Mouse (Mus musculus) gastrocnemius, adult 18-20 months (tissue): ENCODE measurements around the gene Amdhd1. TPM values are rescaled to one million over a fixed set of nuclear protein-coding genes. Genes with fewer than 3 reads are reported as not detected.

Experiments used
- DNase-seq: peaks from one replicate; pipeline ENCODE4 v3.0.0; 2021; ENCODE audit warnings: low spot score
- total RNA-seq, 2 experiments: library from RNA; stranded (reverse); gene quantifications; 2 replicates each; pipeline ENCODE4 v1.2.3; 2021

Amdhd1 gene
- total RNA-seq, 2 experiments from 2014 or later, result 0.12 TPM; not detected in 1

- DNase-seq, result no peak
Measured at GRCm38 (mm10) chr10:93540431-93541210, 788 bp upstream of the Amdhd1 start, which contains the start of gene Ccdc38. Ccdc38 (plus strand) TSS chr10:93540632.

- no peak for DNase-seq
Measured at GRCm38 (mm10) chr10:93538818-93539217, 1.0 kb downstream of the Amdhd1 start.

DNA sequence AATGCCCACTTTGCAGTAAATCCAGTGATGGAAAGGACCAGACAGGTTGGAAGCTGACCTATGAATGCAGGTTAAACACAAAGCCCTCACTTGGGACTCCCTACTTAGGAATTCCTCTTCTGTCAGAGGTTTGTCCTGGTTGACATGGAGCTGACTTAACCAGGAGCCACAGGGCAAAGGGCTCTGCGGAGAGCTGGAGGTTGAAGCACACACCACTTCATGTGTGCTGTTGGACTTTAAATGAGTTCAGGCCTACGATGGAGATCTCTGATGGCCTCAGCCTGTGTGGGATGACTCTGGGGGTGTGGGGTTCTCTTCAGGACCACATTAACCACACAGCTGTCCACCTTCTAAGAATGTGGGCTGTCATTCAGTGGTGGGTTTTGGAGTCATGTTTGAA, 1.5 kb downstream of the Amdhd1 start:
- no peak for DNase-seq

- DNase-seq, result no peak
Measured at GRCm38 (mm10) chr10:93525329-93525728, 14.5 kb downstream of the Amdhd1 start.

DNA sequence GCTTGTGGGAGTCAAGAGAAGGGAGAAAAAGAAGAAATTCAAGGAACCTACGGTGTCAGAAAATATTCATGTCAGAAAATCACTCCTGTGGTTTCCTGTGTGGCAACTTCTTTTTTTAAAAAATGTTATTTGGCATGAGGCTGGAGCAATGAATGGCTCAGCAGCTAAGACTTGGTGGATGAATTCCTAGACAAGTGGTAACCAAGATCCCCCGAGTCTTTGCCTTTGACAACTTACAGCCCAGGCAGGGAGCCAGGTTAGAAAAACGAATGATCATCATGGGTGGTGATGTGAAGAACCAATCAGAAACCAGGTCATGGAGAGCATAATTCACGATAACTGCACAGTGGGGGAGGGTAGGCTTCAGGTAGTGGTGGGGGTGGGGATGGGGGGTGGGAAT, 18.8 kb downstream of the Amdhd1 start:
- no peak for DNase-seq

GRCm38 (mm10) chr10:93519756-93520155, 20.1 kb downstream of the Amdhd1 start:
- no peak for DNase-seq

- DNase-seq, result no peak
Measured at GRCm38 (mm10) chr10:93519159-93519558, 20.7 kb downstream of the Amdhd1 start.

GRCm38 (mm10) chr10:93518620-93519019, 21.2 kb downstream of the Amdhd1 start:
- DNase-seq, result no peak

GRCm38 (mm10) chr10:93518186-93518585, 21.6 kb downstream of the Amdhd1 start:
- DNase-seq, result no peak

DNA sequence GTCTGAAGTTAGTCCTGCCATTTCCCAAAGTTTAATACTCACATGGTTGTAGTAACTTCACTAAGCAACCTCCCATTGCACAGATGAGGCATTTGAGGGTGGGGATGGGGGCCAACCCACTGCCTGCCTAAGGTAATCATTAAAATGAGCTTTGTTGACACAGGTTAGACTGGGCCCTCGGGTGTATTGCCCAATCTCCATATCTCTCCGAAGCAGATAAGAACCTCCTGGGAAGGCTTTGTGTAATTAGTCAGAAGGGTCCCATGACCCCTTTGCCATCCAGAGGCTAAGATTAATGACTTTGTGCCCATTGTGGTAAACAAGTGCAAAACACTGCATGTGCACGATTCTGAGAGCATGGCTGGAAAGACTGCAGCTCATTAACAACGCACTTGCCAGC, 22.1 kb downstream of the Amdhd1 start:
- DNase-seq, result no peak

DNA sequence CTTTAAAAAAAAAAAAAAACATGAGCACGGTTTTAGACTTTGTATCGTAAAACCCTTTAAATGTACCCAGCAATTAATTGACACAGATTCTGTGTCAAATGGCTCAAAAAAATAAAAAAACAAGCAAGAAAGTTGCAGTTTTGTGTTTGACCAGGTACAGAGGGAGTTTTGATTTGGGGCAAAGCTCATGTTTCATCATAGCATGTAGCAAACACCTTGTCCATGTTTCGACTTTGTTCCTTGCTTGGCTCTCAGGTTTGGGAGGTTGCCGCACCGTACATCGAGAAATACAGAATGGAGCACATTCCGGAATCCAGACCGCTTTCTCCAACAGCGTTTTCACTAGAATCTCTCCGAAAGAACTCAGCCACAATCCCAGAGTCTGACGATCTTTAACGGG, 23.9 kb downstream of the Amdhd1 start:
- no peak for DNase-seq

- DNase-seq, result no peak
Measured at GRCm38 (mm10) chr10:93515419-93515818, 24.4 kb downstream of the Amdhd1 start.

- DNase-seq, result no peak
Measured at GRCm38 (mm10) chr10:93509532-93510153, 30.2 kb downstream of the Amdhd1 start.

DNA sequence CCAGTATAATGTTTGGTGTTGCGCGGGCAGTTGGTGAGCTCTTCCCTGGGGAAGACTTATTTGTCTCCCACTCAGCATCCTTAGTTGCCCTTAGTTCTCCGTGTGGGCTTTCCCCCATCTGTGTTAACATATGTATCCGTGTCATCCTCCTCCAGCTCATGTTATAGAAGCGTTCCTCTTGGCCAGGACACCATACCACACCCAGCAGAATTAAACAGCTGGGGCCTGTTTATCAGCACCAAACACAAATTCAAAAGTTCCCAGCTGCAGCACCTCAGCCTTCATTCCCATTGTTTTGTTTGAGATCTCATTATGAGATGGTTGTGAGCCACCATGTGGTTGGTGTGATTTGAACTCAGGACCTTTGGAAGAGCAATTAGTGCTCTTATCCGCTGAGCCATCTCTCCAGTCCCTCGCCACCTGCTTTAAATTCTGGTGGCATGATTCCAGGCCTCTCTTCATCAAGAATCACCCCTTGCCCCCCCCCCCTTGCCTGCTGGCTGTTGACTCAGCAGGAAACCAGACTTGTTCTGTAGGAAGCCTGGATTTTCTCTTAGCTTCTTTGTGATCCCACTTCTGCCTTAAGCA, 31.4 kb downstream of the Amdhd1 start:
- DNase-seq, result no peak

GRCm38 (mm10) chr10:93501346-93501745, 38.5 kb downstream of the Amdhd1 start:
- DNase-seq, result no peak

- no peak for DNase-seq
Measured at GRCm38 (mm10) chr10:93500864-93501263, 39.0 kb downstream of the Amdhd1 start.

DNA sequence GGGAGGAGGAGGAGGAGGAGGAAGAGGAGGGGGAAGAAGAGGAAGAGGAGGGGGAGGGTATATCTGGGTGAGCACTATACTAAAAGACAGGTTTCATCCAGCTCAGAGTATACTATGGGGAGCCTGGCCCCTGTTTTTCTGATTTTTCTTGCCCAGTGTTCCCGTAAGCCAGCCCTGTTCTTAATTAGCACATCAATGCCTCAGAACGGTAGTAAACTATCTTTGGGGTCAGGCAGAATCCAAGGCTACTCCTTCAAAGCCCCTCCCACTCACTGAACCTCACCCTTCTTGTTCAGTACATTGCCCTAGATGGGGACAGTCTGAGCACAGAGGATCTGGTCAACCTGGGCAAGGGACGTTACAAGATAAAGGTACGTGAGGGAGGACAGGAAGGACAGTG, 49.4 kb downstream of the Amdhd1 start:
- no peak for DNase-seq

- DNase-seq, result no peak
Measured at GRCm38 (mm10) chr10:93488828-93489226, 51.0 kb downstream of the Amdhd1 start.

DNA sequence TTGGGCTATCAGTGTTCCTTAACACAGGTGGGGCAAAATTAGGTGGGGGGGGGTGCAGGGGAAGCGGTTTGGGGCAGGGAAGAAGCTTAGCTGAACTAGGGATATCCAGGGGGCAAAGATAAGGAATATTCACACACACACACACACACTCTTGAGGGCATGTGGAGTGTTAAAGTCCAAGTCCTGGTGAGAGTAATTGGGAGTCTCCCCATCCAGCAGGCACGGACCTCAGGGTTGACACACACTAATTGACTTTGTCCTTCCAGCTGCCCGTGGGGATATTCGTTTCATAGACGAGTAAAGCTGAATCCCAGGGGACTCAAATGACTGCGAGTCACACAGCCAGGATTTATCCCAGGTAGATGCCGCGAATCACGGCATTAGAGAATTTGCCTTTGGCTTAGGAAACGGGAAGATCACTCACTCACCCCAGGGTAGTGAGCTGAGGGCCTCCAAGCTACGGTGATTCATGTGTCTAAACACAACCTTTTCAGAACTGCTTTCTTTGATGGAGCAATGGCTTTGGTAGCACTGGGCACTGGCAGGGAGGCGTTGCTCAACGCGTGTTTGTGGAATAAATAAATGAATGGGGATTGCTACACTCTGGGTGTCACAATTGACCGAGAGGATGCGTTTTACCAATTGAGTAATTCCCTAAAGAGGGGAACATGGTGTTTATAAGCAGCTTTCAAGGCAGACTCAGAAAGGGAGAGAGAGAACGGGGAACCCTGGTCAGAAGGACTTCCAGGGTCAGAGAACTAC, 51.6 kb downstream of the Amdhd1 start, which contains the start of gene Hal:
Hal (plus strand) TSS at position 703 of the 762 bp plus-strand sequence.
- no peak for DNase-seq

DNA sequence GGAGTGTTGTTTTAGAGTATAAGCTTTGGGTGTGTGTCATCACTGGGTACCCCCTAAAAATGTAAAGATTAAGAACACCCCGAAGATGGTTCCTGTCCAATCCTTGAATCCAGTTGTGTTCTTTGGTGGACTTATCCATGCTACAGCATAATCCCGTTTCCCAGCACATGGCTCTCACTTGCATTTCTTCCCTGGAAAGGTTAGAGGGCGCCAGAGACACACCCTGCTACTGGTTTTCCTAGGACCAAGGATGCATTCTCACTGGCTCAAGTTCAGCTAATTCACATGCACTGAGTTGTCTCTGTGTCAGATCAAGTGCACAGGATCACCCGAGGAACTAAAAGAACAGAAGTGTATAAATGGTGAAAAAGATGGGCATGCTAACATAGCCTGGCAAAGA, 53.2 kb downstream of the Amdhd1 start:
- peak; percentile 17 for DNase-seq

- DNase-seq, result peak; percentile 27
Measured at GRCm38 (mm10) chr10:93485055-93485691, 54.7 kb downstream of the Amdhd1 start.
